Mouse (Mus musculus) layer of hippocampus, postnatal 14 days (tissue): ENCODE measurements around the gene Man1a. TPM values are rescaled to one million over a fixed set of nuclear protein-coding genes. Genes with fewer than 3 reads are reported as not detected.

Source experiments
- DNase-seq, 2 experiments: peaks; one replicate each; pipeline ENCODE4 v3.0.0; 2021 to 2022; ENCODE audit warnings: low spot score in 2 of 2, mixed read lengths in 1 of 2
- total RNA-seq, 2 experiments: library from RNA; stranded (reverse); gene quantifications; 2 replicates each; pipeline ENCODE4 v1.2.3; 2021

Man1a gene
- total RNA-seq, 2 experiments from 2014 or later: 48.7 to 55.9 TPM

DNA sequence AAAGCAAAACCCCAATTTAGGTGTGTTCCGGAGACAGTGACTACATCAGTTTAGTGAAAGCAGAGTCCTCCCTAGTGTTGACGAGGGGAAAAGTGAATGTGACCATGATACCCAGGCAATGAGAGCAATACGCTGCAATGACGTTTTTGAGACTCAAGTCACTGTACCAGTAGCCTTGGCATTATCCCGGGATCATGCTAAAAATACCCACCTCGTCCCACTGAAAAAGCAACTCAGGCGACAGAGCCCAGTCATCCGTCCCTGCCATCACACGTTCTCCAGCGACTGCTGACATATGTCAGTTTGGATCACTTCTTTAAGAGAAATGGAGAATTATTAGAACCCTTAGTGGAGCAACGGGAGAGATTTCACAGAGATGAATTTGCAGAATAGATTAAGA is 13.6 kb downstream of the Man1a start:
- no peak for DNase-seq

- DNase-seq: no peak
Measured at GRCm38 (mm10) chr10:54061159-54061558, 15.2 kb downstream of the Man1a start.

GRCm38 (mm10) chr10:54060587-54060986 is 15.8 kb downstream of the Man1a start:
- no peak for DNase-seq

- DNase-seq: no peak
Measured at GRCm38 (mm10) chr10:54059679-54060249, 16.6 kb downstream of the Man1a start.

DNA sequence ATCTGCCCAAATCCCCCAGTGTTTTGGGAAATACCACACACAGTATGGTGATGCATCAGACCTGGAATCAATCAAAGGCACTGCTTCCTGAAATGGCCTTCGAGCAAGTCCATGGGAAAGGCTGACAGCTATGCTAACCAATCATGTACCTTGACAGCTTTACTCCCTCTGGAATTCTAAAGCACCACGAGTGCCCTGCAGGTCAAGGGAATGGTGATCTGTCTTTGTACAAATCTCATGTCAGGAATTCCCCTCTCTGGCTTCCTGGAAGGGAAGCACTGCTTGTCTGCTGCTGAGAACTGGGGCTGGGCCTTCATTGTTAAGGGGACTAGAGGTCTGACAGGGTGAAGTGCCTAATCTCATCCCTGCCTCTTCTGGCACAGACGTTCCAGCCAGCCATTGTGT is 17.3 kb downstream of the Man1a start:
- DNase-seq: no peak

DNA sequence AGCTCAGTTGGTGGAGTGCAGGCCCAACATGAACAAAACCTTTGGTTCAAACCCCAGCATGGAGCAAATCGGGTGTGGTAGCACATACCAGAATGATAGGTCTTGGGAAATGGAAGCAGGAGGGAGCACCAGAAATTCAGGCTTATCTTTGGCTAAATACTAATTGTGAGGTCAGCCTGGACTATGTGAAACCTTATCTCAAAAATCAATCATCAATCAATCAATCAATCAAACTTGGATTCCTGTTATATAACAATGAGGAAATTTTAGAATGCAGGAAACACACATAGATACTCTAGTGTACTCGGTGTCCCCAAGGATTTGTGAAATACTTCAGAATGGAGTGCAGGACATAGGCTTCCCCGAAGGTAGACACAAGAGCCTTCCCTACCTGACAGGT is 17.8 kb downstream of the Man1a start:
- DNase-seq: no peak

- DNase-seq: no peak
Measured at GRCm38 (mm10) chr10:54054188-54054587, 22.2 kb downstream of the Man1a start.

DNA sequence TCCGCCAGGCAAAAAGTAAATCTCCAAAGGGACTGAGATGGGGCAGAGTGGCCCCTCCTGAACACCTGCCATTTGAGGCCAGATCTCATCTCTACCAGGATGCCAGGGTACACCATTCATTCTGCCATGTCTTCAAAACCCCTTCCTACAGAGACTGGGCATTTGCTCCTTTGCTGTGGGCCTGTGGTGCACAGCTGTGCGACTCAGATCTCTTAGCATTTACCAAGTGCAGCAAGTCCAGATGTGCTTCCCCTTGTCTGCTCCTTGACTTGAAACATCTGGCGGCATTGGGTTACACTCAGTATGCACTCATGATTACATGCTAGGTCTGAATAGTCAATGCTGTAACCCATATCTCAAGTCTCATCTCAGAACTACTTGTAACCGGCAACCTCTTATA is 28.5 kb downstream of the Man1a start:
- no peak for DNase-seq

DNA sequence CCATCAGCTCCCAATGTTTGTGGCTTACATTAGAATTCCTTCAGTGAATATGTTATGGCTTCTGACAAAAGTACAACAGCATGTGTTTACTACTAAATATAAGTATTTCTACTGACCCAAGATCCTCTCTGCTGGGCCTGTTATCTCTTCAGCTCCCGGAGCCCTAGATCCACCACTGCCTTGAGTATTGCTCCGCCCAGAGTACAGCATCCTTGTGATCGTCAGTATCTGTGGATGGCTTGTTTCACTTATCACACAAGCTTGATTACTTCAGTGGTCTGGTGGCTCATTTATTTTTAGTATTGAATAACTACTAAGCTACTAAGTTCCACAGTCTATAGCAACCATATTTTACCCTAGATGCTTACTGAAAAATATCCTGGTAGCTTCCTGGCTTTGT is 33.1 kb downstream of the Man1a start:
- no peak for DNase-seq

- no peak for DNase-seq
Measured at GRCm38 (mm10) chr10:54042212-54042840, 34.1 kb downstream of the Man1a start.

- DNase-seq: peak in 1 of 2 experiments; percentile 25
Measured at GRCm38 (mm10) chr10:54040261-54041165, 35.9 kb downstream of the Man1a start.

DNA sequence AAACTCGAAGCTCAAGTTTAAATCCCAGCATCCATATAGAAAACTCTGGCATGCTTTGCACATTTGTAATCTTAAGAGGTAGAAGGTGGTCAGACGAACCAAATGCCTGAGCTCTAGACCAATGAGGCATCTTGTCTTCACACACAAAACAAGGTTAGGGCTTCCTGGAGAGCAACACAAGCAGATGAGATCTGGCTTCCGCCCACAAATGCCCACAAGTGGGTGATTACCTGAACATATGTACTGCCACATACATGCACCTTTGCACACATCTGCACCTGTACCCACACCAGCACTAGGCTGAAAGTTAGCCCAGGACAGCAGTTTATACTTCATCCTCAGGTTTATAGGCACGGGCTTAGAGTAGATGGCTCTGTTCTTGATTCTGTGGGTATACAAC is 36.7 kb downstream of the Man1a start:
- DNase-seq: no peak

- DNase-seq: no peak
Measured at GRCm38 (mm10) chr10:54038734-54039133, 37.7 kb downstream of the Man1a start.

- no peak for DNase-seq
Measured at GRCm38 (mm10) chr10:54038180-54038579, 38.2 kb downstream of the Man1a start.

- no peak for DNase-seq
Measured at GRCm38 (mm10) chr10:54037348-54038010, 38.9 kb downstream of the Man1a start.

- DNase-seq: no peak
Measured at GRCm38 (mm10) chr10:54035586-54035985, 40.8 kb downstream of the Man1a start.

DNA sequence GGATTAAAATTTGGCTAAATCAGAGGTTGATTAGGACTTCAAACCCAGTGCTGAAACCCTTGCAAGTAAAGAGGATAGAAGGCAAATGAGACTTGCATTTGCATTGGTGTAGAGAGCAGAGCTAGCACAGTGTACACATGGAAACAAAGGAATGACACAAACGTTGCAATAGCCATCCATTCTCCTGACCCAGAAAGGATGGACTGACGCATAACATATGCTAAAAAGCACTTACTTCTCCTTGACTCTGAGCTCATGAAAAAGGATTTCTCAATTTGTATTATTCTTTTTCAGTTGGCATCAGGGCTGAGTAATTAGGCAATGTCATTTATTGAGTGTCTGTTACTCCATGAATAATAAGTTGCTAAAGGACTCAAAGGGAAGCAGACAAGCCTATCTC is 41.6 kb downstream of the Man1a start:
- DNase-seq: no peak

DNA sequence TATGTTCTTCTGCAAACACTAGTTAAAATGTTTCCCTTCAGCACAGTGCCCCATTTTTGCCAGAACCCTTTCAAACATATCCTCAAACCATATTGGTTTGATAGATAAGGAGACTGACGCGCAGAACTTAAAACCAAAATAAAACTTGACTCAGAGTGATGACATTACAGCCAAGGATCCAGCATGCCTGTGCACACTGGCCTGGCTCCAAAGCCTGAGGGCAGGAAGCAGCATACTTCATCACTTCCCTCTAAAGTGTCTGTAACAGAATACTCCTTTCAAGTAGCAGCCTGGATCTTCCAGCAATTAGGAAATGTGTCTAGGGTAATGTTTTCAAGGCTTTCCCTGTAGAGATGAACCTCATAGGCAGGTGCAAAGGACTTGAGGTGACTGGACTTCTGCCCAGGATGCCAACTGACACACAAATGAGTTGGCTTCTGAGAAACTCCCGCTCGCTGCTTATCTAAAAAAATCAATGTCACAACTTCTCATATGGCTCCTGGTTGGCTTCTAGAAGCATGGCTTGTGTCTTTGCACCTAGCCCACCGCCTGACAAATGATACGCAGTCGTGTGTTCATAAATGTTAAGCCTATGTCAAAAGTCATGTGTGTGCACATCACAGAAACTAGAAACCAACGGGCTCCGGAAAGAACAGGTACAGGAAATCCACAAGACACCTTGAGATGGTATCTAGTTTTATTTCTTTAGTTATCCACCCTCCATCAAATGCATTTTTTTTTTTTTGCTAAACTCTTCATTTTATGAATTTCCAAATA is 43.9 kb downstream of the Man1a start:
- no peak for DNase-seq

GRCm38 (mm10) chr10:54028866-54029265 is 47.5 kb downstream of the Man1a start:
- no peak for DNase-seq

GRCm38 (mm10) chr10:54026738-54027427 is 49.5 kb downstream of the Man1a start:
- no peak for DNase-seq
